In genomic region chr4:46451758-46452480, GRCm38 (mm10) we compare ENCODE assay signal across 8 mouse cellular contexts. TPM values are rescaled to one million over a fixed set of nuclear protein-coding genes. Genes with fewer than 3 reads are reported as not detected.
DNase-seq lines count a peak whose midpoint lies in the region; ATAC-seq and TF ChIP-seq lines count a peak whose summit lies in the region.

No protein-coding gene starts in this region.

- peak; percentile 8 for ATAC-seq in activated CD4-positive, CD25-positive, alpha-beta regulatory T cell, adult 4 months
- peak; percentile 24; the same call in 1 of the 2 replicates for ATAC-seq in intestine, embryonic 14.5 days (replicated peaks; ENCODE audit: low FRiP score, low TSS enrichment, low read depth)

- H3K27ac ChIP-seq in cortical plate, adult 2 months (ENCODE audit: insufficient read depth, low read length), result peak overlapping the region; percentile 99
- peak overlapping the region; percentile 98 for H3K27ac ChIP-seq in intestine, embryonic 14.5 days (ENCODE audit: low read depth)

- H3K4me3 ChIP-seq in cortical plate, adult 2 months (ENCODE audit: insufficient read depth, low read length), result peak overlapping the region; percentile 41
- peak overlapping the region; percentile 84 for H3K4me3 ChIP-seq in intestine, embryonic 14.5 days (ENCODE audit: low read depth, low read length)

- WGBS in intestine, embryonic 14.5 days, result under 1% methylated on average over 86 of the region's 111 CpGs

- H3K4me1 ChIP-seq in cortical plate, adult 2 months (ENCODE audit: control insufficient read depth, insufficient read depth, low read length), result peaks cover 3% of the 10 kb centered on the region
- peaks cover 24% of the 10 kb centered on the region for H3K4me1 ChIP-seq in intestine, embryonic 14.5 days (replicated peaks; ENCODE audit: control insufficient read depth, insufficient read depth, low read length)

- no peaks in the 10 kb centered on the region for H3K9me3 ChIP-seq in intestine, embryonic 14.5 days (ENCODE audit: control insufficient read depth, low read length)

- peak overlapping the region; percentile 99 for H3K9ac ChIP-seq in intestine, embryonic 14.5 days (ENCODE audit: low read length)

- no peaks in the 10 kb centered on the region for H3K27me3 ChIP-seq in intestine, embryonic 14.5 days (replicated peaks; ENCODE audit: control insufficient read depth, insufficient read depth, low read length)

- peak; percentile 77 for DNase-seq in gastrocnemius, postnatal 25 days
- DNase-seq in intestine, embryonic 14.5 days (ENCODE audit: low spot score), result peak; percentile 86
- peak; percentile 57 to 81 for DNase-seq in left cerebral cortex, postnatal 25 days (ENCODE audit: low spot score in 2 of 2)
- peak; percentile 72 for DNase-seq in mesoderm, embryonic 11.5 days (ENCODE audit: low read depth, low spot score)
- peak; percentile 42 to 55 for DNase-seq in right cerebral cortex, postnatal 36 days (ENCODE audit: low spot score in 2 of 2)
- DNase-seq in urinary bladder, postnatal 36 days (ENCODE audit: low spot score in 2 of 2), result peak; percentile 66 to 68

- TF ChIP-seq POLR2A in cortical plate, adult 2 months (IDR thresholded peaks at IDR 0.05; ENCODE audit: extremely low read depth, insufficient read depth, low read length), result no peak

- TF ChIP-seq CTCF in cortical plate, adult 2 months (IDR thresholded peaks at IDR 0.05; ENCODE audit: extremely low read depth, insufficient read depth, low read length), result no peak

- intact Hi-C loops in left cerebral cortex, postnatal 25 days (cut with DNase I), result loop anchor here (1.0 to 5.0 kb wide), 3 partner anchors 35 to 255 kb away; partner anchors contain the start of genes Nans, Trmo and Xpa

- H3K36me3 ChIP-seq in intestine, embryonic 14.5 days (ENCODE audit: control insufficient read depth, insufficient read depth, low read length), result peaks cover 2% of the 10 kb centered on the region; the same call in 1 of the 2 replicates

- peak overlapping the region; percentile 76 for H3K4me2 ChIP-seq in intestine, embryonic 14.5 days (ENCODE audit: low read length)

RNA-seq across cellular contexts. Expression of gene Anp32b, which starts 1.2 kb away (rescaled TPM):
- polyA plus RNA-seq in activated CD4-positive, CD25-positive, alpha-beta regulatory T cell, adult 4 months (2017; shearing (Covaris generic)), result 10 to 100 TPM; 55.1 to 55.3 TPM
- 37.2 and 38.6 TPM in 2 replicates for polyA plus RNA-seq in cortical plate, adult 2 months (2012; rRNA removed)
- total RNA-seq in gastrocnemius, postnatal 25 days (2021), result 10 to 100 TPM; 54.1 to 59.9 TPM
- 259 and 261 TPM in 2 replicates for polyA plus RNA-seq in intestine, embryonic 14.5 days (2014; fragmentation: Nextera tagmentation; extraction: Ambion mirVana)
- total RNA-seq in left cerebral cortex, postnatal 25 days (2021), result 10 to 100 TPM; 43.3 to 43.9 TPM

RNA-seq across cellular contexts. Expression of gene Nans, which starts 37.1 kb away (rescaled TPM):
- 10 to 100 TPM; 68.7 to 68.8 TPM for polyA plus RNA-seq in activated CD4-positive, CD25-positive, alpha-beta regulatory T cell, adult 4 months (2017; shearing (Covaris generic))
- polyA plus RNA-seq in cortical plate, adult 2 months (2012; rRNA removed), result 18.4 and 18.6 TPM in 2 replicates
- total RNA-seq in gastrocnemius, postnatal 25 days (2021), result 10 to 100 TPM; 16.9 to 21.1 TPM
- 81.5 and 86.8 TPM in 2 replicates for polyA plus RNA-seq in intestine, embryonic 14.5 days (2014; fragmentation: Nextera tagmentation; extraction: Ambion mirVana)
- total RNA-seq in left cerebral cortex, postnatal 25 days (2021), result 10 to 100 TPM; 19.4 to 19.7 TPM

RNA-seq across cellular contexts. Expression of gene Hemgn, which starts 38.6 kb away (rescaled TPM):
- polyA plus RNA-seq in activated CD4-positive, CD25-positive, alpha-beta regulatory T cell, adult 4 months (2017; shearing (Covaris generic)), result 1 to 10 TPM in 1 of 2 experiments, under 1 TPM in 1; 0.93 to 2.7 TPM
- not detected in 2 replicates for polyA plus RNA-seq in cortical plate, adult 2 months (2012; rRNA removed)
- not detected for total RNA-seq in gastrocnemius, postnatal 25 days (2021)
- 0.27 and 0.42 TPM in 2 replicates for polyA plus RNA-seq in intestine, embryonic 14.5 days (2014; fragmentation: Nextera tagmentation; extraction: Ambion mirVana)
- not detected for total RNA-seq in left cerebral cortex, postnatal 25 days (2021)

Comparison
In these comparisons a context has a peak if more than half of its experiments do, and no peak if none do; other contexts are left out.
1. Peak in every context shown above with its lines: DNase-seq, ATAC-seq, H3K4me3 ChIP-seq and H3K27ac ChIP-seq.